Comparison of ENCODE assay signal across 16 mouse cellular contexts in the genomic region with DNA sequence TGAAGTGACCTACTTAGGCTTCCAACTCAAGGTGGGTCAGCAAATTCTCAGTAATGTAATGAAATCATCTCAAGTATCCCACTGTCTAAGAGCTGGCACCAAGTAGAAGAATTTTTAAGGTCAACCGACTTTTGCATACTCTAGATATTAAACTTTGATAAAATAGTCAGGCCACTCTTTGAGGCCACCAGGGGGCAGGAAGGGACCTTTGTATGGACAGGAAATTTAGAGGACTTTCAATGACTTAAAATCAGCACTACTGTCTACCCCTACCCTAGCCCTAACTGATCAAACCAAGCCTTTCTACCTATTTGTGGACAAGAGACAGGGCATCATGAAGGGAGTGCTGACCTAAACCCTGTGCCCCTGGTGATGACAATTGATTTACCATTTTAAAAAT.
DNase-seq lines count a peak whose midpoint lies in the region; TF ChIP-seq lines count a peak whose summit lies in the region.
"Had no signal": no experiment of that assay in that cellular context is flagged by ENCODE, and none has a peak within 500 bp of the region (broad histone marks: within the 10 kb centered on the region; RNA-seq: fewer than 3 reads in every experiment).

No protein-coding gene starts in this region.

- no peaks in the 10 kb centered on the region for H3K27me3 ChIP-seq in heart, adult 2 months (ENCODE audit: control insufficient read depth, insufficient read depth, low read length)
- H3K27me3 ChIP-seq: embryonic facial prominence, embryonic 15.5 days; heart, embryonic 12.5 days; midbrain, embryonic 12.5 days; Patski had no signal

- H3K4me3 ChIP-seq in heart, adult 2 months: no peak overlapping the region
- H3K4me3 ChIP-seq: embryonic facial prominence, embryonic 15.5 days; heart, embryonic 12.5 days; midbrain, embryonic 12.5 days had no signal

- no peaks in the 10 kb centered on the region for H3K36me3 ChIP-seq in heart, adult 2 months (ENCODE audit: control insufficient read depth, insufficient read depth, low read length)
- H3K36me3 ChIP-seq: embryonic facial prominence, embryonic 15.5 days; heart, embryonic 12.5 days; midbrain, embryonic 12.5 days had no signal

- WGBS in heart, adult 2 months: 70% methylated on average over 1 of the region's 1 CpGs

- H3K4me1 ChIP-seq in heart, adult 2 months (ENCODE audit: control insufficient read depth, insufficient read depth, low read length): no peaks in the 10 kb centered on the region
- H3K4me1 ChIP-seq: embryonic facial prominence, embryonic 15.5 days; heart, embryonic 12.5 days; midbrain, embryonic 12.5 days had no signal

- H3K79me2 ChIP-seq in heart, adult 2 months (replicated peaks; ENCODE audit: control insufficient read depth, insufficient read depth, low read length): no peaks in the 10 kb centered on the region

- intact Hi-C loops in heart, adult 2 months (cut with DNase I): no loop called here

- H3K27ac ChIP-seq in heart, adult 2 months: no peak overlapping the region
- H3K27ac ChIP-seq: embryonic facial prominence, embryonic 15.5 days; hindbrain, embryonic 14.5 days; midbrain, embryonic 12.5 days had no signal

- TF ChIP-seq CTCF in heart, adult 2 months (IDR thresholded peaks at IDR 0.05): peak; percentile 34

- no peak for TF ChIP-seq POLR2A in heart, adult 2 months (IDR thresholded peaks at IDR 0.05; ENCODE audit: insufficient read depth, low read depth, low read length)

- DNase-seq in heart, adult 2 months: no peak
- DNase-seq in heart, postnatal 4 days: no peak
- DNase-seq in layer of hippocampus, adult 11-12 months (ENCODE audit: low spot score): peak; percentile 20
- DNase-seq in layer of hippocampus, postnatal 25 days (ENCODE audit: extremely low spot score in 1 of 2, low spot score in 1 of 2): no peak
- peak; percentile 8 for DNase-seq in 416B (ENCODE audit: low read depth)
- DNase-seq in Muller cell, postnatal 12 days (ENCODE audit: inconsistent ontology term): peak; percentile 14
- no peak for DNase-seq in spleen, adult 12 weeks (ENCODE audit: low spot score)
- DNase-seq: cerebellum, adult 11 months; heart, postnatal 14 days; retina, postnatal 1 day; thymus, postnatal 14 days had no signal

- no peak for TF ChIP-seq EP300 in heart, adult 2 months (IDR thresholded peaks at IDR 0.05; ENCODE audit: insufficient read depth, low read depth, low read length)

- H3K9ac ChIP-seq in heart, adult 2 months (ENCODE audit: low read depth, low read length): no peak overlapping the region
- H3K9ac ChIP-seq: embryonic facial prominence, embryonic 15.5 days; heart, embryonic 12.5 days; hindbrain, embryonic 14.5 days; midbrain, embryonic 12.5 days had no signal

Comparison
In these comparisons a context has a peak if more than half of its experiments do, and no peak if none do; other contexts are left out.
1. DNase-seq: peak in layer of hippocampus, adult 11-12 months (single experiment), 416B (single experiment) and Muller cell, postnatal 12 days (single experiment); none in heart, adult 2 months (0 of 2), heart, postnatal 4 days (single experiment), layer of hippocampus, postnatal 25 days (0 of 2) and spleen, adult 12 weeks (single experiment).